Mouse (Mus musculus) liver, adult 2 months (tissue): ENCODE results near the gene Crtc1.

Source experiments
- CTCF ChIP-seq: fragments of 200-500 bp; IDR thresholded peaks from 2 replicates; pipeline ENCODE4 v1.5.1; 2011; ENCODE audit warnings: low read depth, low read length, control low read depth
- POLR2A ChIP-seq: fragments of 200-500 bp; IDR thresholded peaks from 2 replicates; pipeline ENCODE4 v1.6.1; 2011; ENCODE audit warnings: low read length, control low read depth; ENCODE audit not compliant: insufficient read depth; ENCODE audit errors: extremely low read depth

GRCm38 (mm10) chr8:70376275-70376741 lies 63.1 kb downstream of the Crtc1 start:
- TF ChIP-seq CTCF (no peak), POLR2A (no peak)
